Mouse (Mus musculus) MEL (cell line): Measurements from ENCODE around the gene Otos. TPM values are rescaled to one million over a fixed set of nuclear protein-coding genes. Genes with fewer than 3 reads are reported as not detected.

Experiments used
- DNase-seq: peaks from one replicate; pipeline ENCODE4 v3.0.0; 2011; ENCODE audit warnings: low read depth, low spot score
- H3K27ac ChIP-seq: 2 replicates; pipeline ENCODE4 v1.5.1; 2012; ENCODE audit warnings: low read depth, mild to moderate bottlenecking, control low read depth, low read length, moderate library complexity; ENCODE audit not compliant: control insufficient read depth
- H3K27me3 ChIP-seq, 2 experiments: fragments of 150-350 bp in 1 of 2; sonication (generic) in 1 of 2; 2 replicates each; pipeline ENCODE4 v1.6.1; 2012; ENCODE audit warnings: low read length in 2 of 2, mild to moderate bottlenecking in 2 of 2, improper control_type of control experiment in 1 of 2, moderate library complexity in 1 of 2; ENCODE audit not compliant: insufficient read depth in 2 of 2, control insufficient read depth in 1 of 2
- H3K36me3 ChIP-seq, 2 experiments: 2 replicates each; pipeline ENCODE4 v1.6.1; 2012 to 2014; ENCODE audit warnings: low read length in 2 of 2, improper control_type of control experiment in 1 of 2, inconsistent platforms in 1 of 2, mild to moderate bottlenecking in 1 of 2; ENCODE audit not compliant: insufficient read depth in 2 of 2, control insufficient read depth in 1 of 2
- H3K4me1 ChIP-seq, 2 experiments: fragments of 150-350 bp in 1 of 2; sonication (generic) in 1 of 2; 2 replicates each; pipeline ENCODE4 v1.6.1; 2012; ENCODE audit warnings: low read length in 2 of 2, improper control_type of control experiment in 1 of 2, mild to moderate bottlenecking in 1 of 2; ENCODE audit not compliant: insufficient read depth in 2 of 2, control insufficient read depth in 1 of 2
- H3K4me3 ChIP-seq, 2 experiments: fragments of 150-350 bp in 1 of 2; sonication (generic) in 1 of 2; 2 replicates each; pipeline ENCODE4 v1.5.1; 2012; ENCODE audit warnings: low read depth in 2 of 2, low read length in 2 of 2, mild to moderate bottlenecking in 2 of 2, moderate library complexity in 2 of 2, control low read depth in 1 of 2, improper control_type of control experiment in 1 of 2; ENCODE audit not compliant: control insufficient read depth in 1 of 2, insufficient read depth in 1 of 2
- H3K79me2 ChIP-seq: 2 replicates; pipeline ENCODE4 v1.6.1; 2012; ENCODE audit warnings: mild to moderate bottlenecking, low read length, moderate library complexity; ENCODE audit not compliant: control insufficient read depth, poor library complexity, insufficient read depth
- H3K9ac ChIP-seq: 2 replicates; pipeline ENCODE4 v1.6.1; 2012; ENCODE audit warnings: low read depth, mild to moderate bottlenecking, control low read depth, low read length, moderate library complexity; ENCODE audit not compliant: control insufficient read depth, poor library complexity, severe bottlenecking
- H3K9me3 ChIP-seq: fragments of 150-350 bp; sonication (generic); replicated peaks from 2 replicates; pipeline ENCODE4 v1.6.1; 2012; ENCODE audit warnings: mild to moderate bottlenecking, low read length, improper control_type of control experiment, moderate library complexity; ENCODE audit not compliant: insufficient read depth
- BHLHE40 ChIP-seq: IDR thresholded peaks from 2 replicates; pipeline ENCODE4 v1.6.1; 2012; ENCODE audit warnings: low read depth, mild to moderate bottlenecking, inconsistent platforms, low read length, improper control_type of control experiment, borderline replicate concordance
- CHD2 ChIP-seq: IDR thresholded peaks from 2 replicates; pipeline ENCODE4 v1.6.1; 2011; ENCODE audit warnings: low read length, improper control_type of control experiment
- CTCF ChIP-seq, 3 experiments: IDR thresholded peaks in 2 of 3; conservative IDR thresholded peaks in 1 of 3; 2 replicates each; pipeline ENCODE4 v1.5.1; 2011 to 2012; ENCODE audit warnings: low read length in 3 of 3, low read depth in 2 of 3, mild to moderate bottlenecking in 2 of 3, improper control_type of control experiment in 1 of 3, inconsistent platforms in 1 of 3, mixed read lengths in 1 of 3, moderate library complexity in 1 of 3; ENCODE audit not compliant: control insufficient read depth in 1 of 3, insufficient read depth in 1 of 3, poor library complexity in 1 of 3, severe bottlenecking in 1 of 3
- ELF1 ChIP-seq: IDR thresholded peaks from 2 replicates; pipeline ENCODE4 v1.6.1; 2014; ENCODE audit warnings: low read depth, mild to moderate bottlenecking, inconsistent platforms, low read length, improper control_type of control experiment, moderate library complexity
- EP300 ChIP-seq, 2 experiments: IDR thresholded peaks; 2 replicates each; pipeline ENCODE4 v1.6.1; 2011; ENCODE audit warnings: improper control_type of control experiment in 2 of 2, low read length in 2 of 2, low read depth in 1 of 2, mild to moderate bottlenecking in 1 of 2
- ETS1 ChIP-seq: IDR thresholded peaks from 2 replicates; pipeline ENCODE4 v1.6.1; 2012; ENCODE audit warnings: low read depth, mild to moderate bottlenecking, inconsistent platforms, low read length, improper control_type of control experiment, moderate library complexity
- GABPA ChIP-seq: IDR thresholded peaks from 2 replicates; pipeline ENCODE4 v1.6.1; 2012; ENCODE audit warnings: low read depth, mild to moderate bottlenecking, inconsistent platforms, low read length, improper control_type of control experiment, moderate library complexity
- GATA1 ChIP-seq: IDR thresholded peaks from 2 replicates; pipeline ENCODE4 v1.6.1; 2011; ENCODE audit warnings: low read depth, low read length, improper control_type of control experiment
- KAT2A ChIP-seq: conservative IDR thresholded peaks from 2 replicates; pipeline ENCODE4 v1.6.1; 2012; ENCODE audit warnings: low read depth, low read length, improper control_type of control experiment, inconsistent platforms
- MAFK ChIP-seq: IDR thresholded peaks from 2 replicates; pipeline ENCODE4 v1.6.1; 2011; ENCODE audit warnings: low read depth, mild to moderate bottlenecking, low read length, improper control_type of control experiment, borderline replicate concordance
- MAX ChIP-seq: IDR thresholded peaks from 2 replicates; pipeline ENCODE4 v1.6.1; 2011; ENCODE audit warnings: low read length, improper control_type of control experiment
- MAZ ChIP-seq: IDR thresholded peaks from 2 replicates; pipeline ENCODE4 v1.6.1; 2012; ENCODE audit warnings: low read depth, mild to moderate bottlenecking, inconsistent platforms, low read length, improper control_type of control experiment
- MYC ChIP-seq: IDR thresholded peaks from 2 replicates; pipeline ENCODE4 v1.6.1; 2011; ENCODE audit warnings: low read depth, mild to moderate bottlenecking, low read length, improper control_type of control experiment, moderate library complexity
- NRF1 ChIP-seq: IDR thresholded peaks from 2 replicates; pipeline ENCODE4 v1.6.1; 2014; ENCODE audit warnings: low read depth, mild to moderate bottlenecking, inconsistent platforms, low read length, improper control_type of control experiment, moderate library complexity; ENCODE audit not compliant: poor library complexity, insufficient read depth, severe bottlenecking
- POLR2A ChIP-seq, 2 experiments: IDR thresholded peaks; 2 replicates each; pipeline ENCODE4 v1.6.1; 2011 to 2012; ENCODE audit warnings: low read length in 2 of 2, mild to moderate bottlenecking in 2 of 2, control low read depth in 1 of 2, improper control_type of control experiment in 1 of 2, low read depth in 1 of 2, moderate library complexity in 1 of 2; ENCODE audit not compliant: control insufficient read depth in 1 of 2, insufficient read depth in 1 of 2, poor library complexity in 1 of 2
- POLR2AphosphoS2 ChIP-seq: IDR thresholded peaks from 2 replicates; pipeline ENCODE4 v1.6.1; 2011; ENCODE audit warnings: low read length, improper control_type of control experiment
- POLR2AphosphoS5 ChIP-seq: IDR thresholded peaks from 2 replicates; pipeline ENCODE4 v1.6.1; 2012; ENCODE audit warnings: low read depth, borderline replicate concordance, mild to moderate bottlenecking, inconsistent platforms, low read length, moderate library complexity, mixed read lengths
- RAD21 ChIP-seq: IDR thresholded peaks from 2 replicates; pipeline ENCODE4 v1.6.1; 2011; ENCODE audit warnings: mild to moderate bottlenecking, low read depth, low read length, improper control_type of control experiment
- RCOR1 ChIP-seq: IDR thresholded peaks from 2 replicates; pipeline ENCODE4 v1.6.1; 2012; ENCODE audit warnings: low read depth, mild to moderate bottlenecking, inconsistent platforms, low read length, improper control_type of control experiment
- SIN3A ChIP-seq: IDR thresholded peaks from 2 replicates; pipeline ENCODE4 v1.6.1; 2012; ENCODE audit warnings: low read length, improper control_type of control experiment, inconsistent platforms
- SMC3 ChIP-seq: IDR thresholded peaks from 2 replicates; pipeline ENCODE4 v1.6.1; 2011; ENCODE audit warnings: low read depth, low read length, improper control_type of control experiment
- TAL1 ChIP-seq: IDR thresholded peaks from 2 replicates; pipeline ENCODE4 v1.6.1; 2012; ENCODE audit warnings: mild to moderate bottlenecking, inconsistent platforms, low read length, moderate library complexity, mixed read lengths
- TBP ChIP-seq: IDR thresholded peaks from 2 replicates; pipeline ENCODE4 v1.8.0; 2011; ENCODE audit warnings: low read depth, low read length, improper control_type of control experiment
- UBTF ChIP-seq: IDR thresholded peaks from 2 replicates; pipeline ENCODE4 v1.6.1; 2012; ENCODE audit warnings: low read depth, mild to moderate bottlenecking, inconsistent platforms, low read length, improper control_type of control experiment, moderate library complexity, borderline replicate concordance; ENCODE audit not compliant: insufficient read depth
- USF1 ChIP-seq: IDR thresholded peaks from 2 replicates; pipeline ENCODE4 v1.6.1; 2014; ENCODE audit warnings: low read depth, mild to moderate bottlenecking, inconsistent platforms, low read length, improper control_type of control experiment, moderate library complexity
- USF2 ChIP-seq, 2 experiments: IDR thresholded peaks; 2 replicates each; pipeline ENCODE4 v1.6.1; 2011 to 2012; ENCODE audit warnings: improper control_type of control experiment in 2 of 2, low read length in 2 of 2, borderline replicate concordance in 1 of 2, inconsistent platforms in 1 of 2, low read depth in 1 of 2, mild to moderate bottlenecking in 1 of 2; ENCODE audit not compliant: insufficient read depth in 1 of 2
- ZC3H11A ChIP-seq: IDR thresholded peaks from 2 replicates; pipeline ENCODE4 v1.6.1; 2012; ENCODE audit warnings: low read depth, mild to moderate bottlenecking, inconsistent platforms, low read length, improper control_type of control experiment
- ZKSCAN1 ChIP-seq: IDR thresholded peaks from 2 replicates; pipeline ENCODE4 v1.6.1; 2012; ENCODE audit warnings: low read depth, mild to moderate bottlenecking, inconsistent platforms, low read length, improper control_type of control experiment, moderate library complexity
- polyA plus RNA-seq, 2 experiments: library from polyadenylated mRNA; stranded (reverse) in 1 of 2; unstranded in 1 of 2; fragments of >175 nt in 1 of 2; fragments of >200 nt in 1 of 2; gene quantifications; 2 replicates each; pipeline versions ENCODE4 v1.2.1 to v1.2.4; 2012; ENCODE audit warnings: low replicate concordance in 2 of 2, low read depth in 1 of 2; ENCODE audit not compliant: insufficient read length in 2 of 2, insufficient read depth in 1 of 2, missing spikeins in 1 of 2
- total RNA-seq: library from RNA; depleted of rRNA; stranded (reverse); fragments of 300-350 nt; gene quantifications from 2 replicates; pipeline ENCODE4 v1.2.3, GENCODE M21; 2012

Gene Otos
- total and polyA plus RNA-seq, 3 experiments, result 1.2 to 6.3 TPM; not detected in 1

DNA sequence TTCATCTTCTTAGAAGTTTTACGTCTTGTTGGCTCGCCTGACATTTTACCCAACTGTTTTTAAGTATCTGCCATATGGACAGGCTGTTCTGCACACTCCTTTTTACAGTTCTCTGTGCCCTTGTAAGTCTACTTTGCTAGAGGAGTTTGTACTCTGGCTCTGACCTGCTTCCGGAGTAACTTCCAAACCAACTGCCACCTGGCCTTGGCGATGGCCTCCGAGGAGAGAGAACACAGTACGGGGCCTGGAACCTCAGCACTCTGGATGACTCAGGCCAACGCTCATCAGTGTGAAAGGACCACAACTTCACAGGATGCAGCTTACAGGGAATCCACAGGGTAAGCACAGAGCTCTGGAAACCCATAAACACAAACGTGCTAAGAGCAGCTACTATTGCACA, 14.9 kb downstream of the Otos start:
- Histone ChIP-seq H3K9ac (no peak overlapping the region), H3K4me1 (no peaks in the 10 kb centered on the region), H3K27me3 (no peaks in the 10 kb centered on the region), H3K79me2 (peaks cover 1% of the 10 kb centered on the region; the same call in 1 of the 2 replicates), H3K4me3 (no peak overlapping the region), H3K9me3 (no peaks in the 10 kb centered on the region), H3K27ac (no peak overlapping the region), H3K36me3 (peaks cover 0 to 2% of the 10 kb centered on the region in 2 experiments; a peak in 1 of 4 replicates)
- no peak for DNase-seq
- no peak for TF ChIP-seq POLR2AphosphoS2
- no peak for TF ChIP-seq SMC3
- no peak for TF ChIP-seq TAL1
- no peak for TF ChIP-seq UBTF
- TF ChIP-seq MAFK, result no peak
- no peak for TF ChIP-seq POLR2A (IDR thresholded peaks at IDR 0.05; ENCODE audit: control insufficient read depth in 1 of 2, insufficient read depth in 1 of 2, low read depth in 1 of 2, low read length in 2 of 2, poor library complexity in 1 of 2)
- TF ChIP-seq GATA1, result no peak
- no peak for TF ChIP-seq GABPA
- TF ChIP-seq TBP, result no peak
- TF ChIP-seq USF2 (IDR thresholded peaks at IDR 0.05; ENCODE audit: borderline replicate concordance in 1 of 2, insufficient read depth in 1 of 2, low read depth in 1 of 2, low read length in 2 of 2), result no peak
- no peak for TF ChIP-seq CTCF (IDR thresholded peaks at IDR 0.05 in 2 of 3, conservative IDR thresholded peaks at IDR 0.05 in 1 of 3; ENCODE audit: control insufficient read depth in 1 of 3, insufficient read depth in 1 of 3, low read depth in 2 of 3, low read length in 3 of 3, poor library complexity in 1 of 3, severe bottlenecking in 1 of 3)
- no peak for TF ChIP-seq ETS1
- TF ChIP-seq RAD21, result no peak
- TF ChIP-seq ZKSCAN1, result no peak
- TF ChIP-seq KAT2A, result no peak
- TF ChIP-seq CHD2, result no peak
- TF ChIP-seq MAZ, result no peak
- TF ChIP-seq ZC3H11A, result no peak
- TF ChIP-seq SIN3A, result no peak
- TF ChIP-seq RCOR1, result no peak

DNA sequence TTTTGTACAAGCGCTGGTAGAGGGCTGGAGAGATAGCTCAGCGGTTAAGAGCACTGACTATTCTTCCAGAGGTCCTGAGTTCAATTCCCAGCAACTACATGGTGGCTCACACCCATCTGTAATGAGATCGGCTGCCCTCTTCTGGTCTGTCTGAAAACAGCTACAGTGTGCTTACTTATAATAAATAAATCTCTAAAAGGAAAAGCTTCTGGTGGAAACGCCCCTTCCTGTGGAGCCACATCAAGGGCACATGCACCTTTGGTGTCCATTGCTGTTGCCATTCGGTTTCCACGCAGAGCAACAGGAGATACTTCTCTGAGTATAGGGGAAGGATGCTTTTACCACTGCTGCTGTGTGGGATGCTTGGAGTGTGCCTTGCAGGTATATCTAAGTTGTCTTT, 15.7 kb downstream of the Otos start:
- DNase-seq, result peak; percentile 61
- H3K27me3 ChIP-seq, result no peaks in the 10 kb centered on the region
- no peak overlapping the region for H3K27ac ChIP-seq
- H3K4me1 ChIP-seq, result peaks cover 0 to 4% of the 10 kb centered on the region in 2 experiments; a peak in 1 of 4 replicates
- H3K36me3 ChIP-seq, result peaks cover 0 to 2% of the 10 kb centered on the region in 2 experiments; a peak in 1 of 4 replicates
- peak; percentile 41 for TF ChIP-seq SMC3
- TF ChIP-seq UBTF, result no peak
- TF ChIP-seq POLR2AphosphoS5, result no peak
- 0 out of 2 replicates have a peak, but pooled peaks have one; percentile 24 for TF ChIP-seq TBP
- TF ChIP-seq MAX, result no peak
- no peak for TF ChIP-seq EP300 (IDR thresholded peaks at IDR 0.05; ENCODE audit: low read depth in 1 of 2, low read length in 2 of 2)
- no peak for TF ChIP-seq NRF1
- TF ChIP-seq CTCF (IDR thresholded peaks at IDR 0.05 in 2 of 3, conservative IDR thresholded peaks at IDR 0.05 in 1 of 3; ENCODE audit: control insufficient read depth in 1 of 3, insufficient read depth in 1 of 3, low read depth in 2 of 3, low read length in 3 of 3, poor library complexity in 1 of 3, severe bottlenecking in 1 of 3), result peak; percentile 14 to 41 (median 29); a peak in 3 of 6 replicates
- TF ChIP-seq MAZ, result no peak
- TF ChIP-seq SIN3A, result no peak
- peak; percentile 12; the same call in 1 of the 2 replicates for TF ChIP-seq RAD21
- no peak for TF ChIP-seq MAFK
- TF ChIP-seq CHD2, result no peak
- no peak for TF ChIP-seq GABPA
- no peak for TF ChIP-seq USF1
- no peak for TF ChIP-seq BHLHE40
- TF ChIP-seq MYC, result no peak
- TF ChIP-seq ELF1, result no peak
- H3K9ac ChIP-seq, result no peak overlapping the region
- H3K79me2 ChIP-seq, result no peaks in the 10 kb centered on the region
- H3K4me3 ChIP-seq, result no peak overlapping the region
- no peaks in the 10 kb centered on the region for H3K9me3 ChIP-seq
